Mouse (Mus musculus) embryonic fibroblast, embryonic 13.5 days (primary cell): ENCODE results near the gene Hist2h3c1. TPM values are rescaled to one million over a fixed set of nuclear protein-coding genes. Genes with fewer than 3 reads are reported as not detected.
A peak's percentile ranks its signal among the peaks of the same experiment; 100 is the strongest.
"Not testable (repeated sequence)": the region's sequence is repeated elsewhere in the genome, so short reads cannot be mapped to it uniquely, and the experiment has no call there.

Experiments used
- H3K27ac ChIP-seq: 2 replicates; pipeline ENCODE4 v1.5.1; 2012; ENCODE audit warnings: low read length, control low read depth, inconsistent platforms; ENCODE audit not compliant: insufficient read depth
- H3K4me1 ChIP-seq: 2 replicates; pipeline ENCODE4 v1.6.1; 2011; ENCODE audit warnings: low read length; ENCODE audit not compliant: control insufficient read depth, insufficient read depth
- H3K4me3 ChIP-seq: 2 replicates; pipeline ENCODE4 v1.5.1; 2011; ENCODE audit warnings: mild to moderate bottlenecking, control low read depth, low read length; ENCODE audit not compliant: insufficient read depth
- CTCF ChIP-seq: IDR thresholded peaks from 2 replicates; pipeline ENCODE4 v1.5.1; 2011; ENCODE audit warnings: mild to moderate bottlenecking, control low read depth, low read length, moderate library complexity, borderline replicate concordance; ENCODE audit not compliant: insufficient read depth
- POLR2A ChIP-seq: IDR thresholded peaks from 2 replicates; pipeline ENCODE4 v1.6.1; 2011; ENCODE audit warnings: low read depth, mild to moderate bottlenecking, control low read depth, low read length, moderate library complexity
- polyA plus RNA-seq: library from polyadenylated mRNA; stranded (reverse); fragments of >200 nt; gene quantifications from 2 replicates; pipeline ENCODE4 v1.2.4, GENCODE M21; 2011; ENCODE audit warnings: low read depth; ENCODE audit not compliant: missing spikeins, insufficient read length

Gene Hist2h3c1
- polyA plus RNA-seq, 1 experiment: not detected

- no peak overlapping the region for H3K27ac ChIP-seq
- H3K4me1 ChIP-seq: peaks cover 3% of the 10 kb centered on the region; the same call in 1 of the 2 replicates
- TF ChIP-seq POLR2A (no peak), CTCF (no peak)
- H3K4me3 ChIP-seq: no peak overlapping the region
These were observed 11.6 kb upstream of the Hist2h3c1 start for GRCm38 (mm10) chr3:96234914-96235313.

GRCm38 (mm10) chr3:96235836-96236235 is 10.6 kb upstream of the Hist2h3c1 start:
- TF ChIP-seq CTCF: no peak
- TF ChIP-seq POLR2A: no peak
- Histone ChIP-seq H3K4me1 (peaks cover 3% of the 10 kb centered on the region; the same call in 1 of the 2 replicates), H3K27ac (no peak overlapping the region), H3K4me3 (no peak overlapping the region)

GRCm38 (mm10) chr3:96236834-96237334 is 9.6 kb upstream of the Hist2h3c1 start:
- TF ChIP-seq POLR2A (no peak), CTCF (no peak)
- no peak overlapping the region for H3K27ac ChIP-seq
- peak overlapping the region; percentile 55 for H3K4me3 ChIP-seq
- peaks cover 3% of the 10 kb centered on the region; the same call in 1 of the 2 replicates for H3K4me1 ChIP-seq

- Histone ChIP-seq H3K4me3 (peak overlapping the region; percentile 55), H3K4me1 (peaks cover 3% of the 10 kb centered on the region; the same call in 1 of the 2 replicates), H3K27ac (peak overlapping the region; percentile 83)
- no peak; the same call in 1 of the 2 replicates for TF ChIP-seq POLR2A
- TF ChIP-seq CTCF: no peak
These were observed 9.1 kb upstream of the Hist2h3c1 start for GRCm38 (mm10) chr3:96237335-96237903.

GRCm38 (mm10) chr3:96237904-96238511 is 8.5 kb upstream of the Hist2h3c1 start:
- H3K4me1 ChIP-seq: peaks cover 3% of the 10 kb centered on the region; the same call in 1 of the 2 replicates
- H3K27ac ChIP-seq: peak overlapping the region; percentile 83
- peak overlapping the region; percentile 55 for H3K4me3 ChIP-seq
- TF ChIP-seq CTCF (no peak), POLR2A (peak; percentile 82)

GRCm38 (mm10) chr3:96238954-96239793 is 7.3 kb upstream of the Hist2h3c1 start, which contains the start of gene Hist2h3c2:
Gene Hist2h3c2 (minus strand): TSS chr3:96239127.
- Histone ChIP-seq H3K4me3 (peak within 1 kb of the TSS; percentile 55), H3K27ac (peak within 1 kb of the TSS; percentile 91)
- H3K4me1 ChIP-seq: not testable (repeated sequence)
- peak; percentile 60 for TF ChIP-seq POLR2A

GRCm38 (mm10) chr3:96239949-96240798 is 6.3 kb upstream of the Hist2h3c1 start, which contains the start of gene Hist2h2aa2:
Gene Hist2h2aa2 (minus strand): TSS chr3:96240276.
- H3K4me1 ChIP-seq: not testable (repeated sequence)
- Histone ChIP-seq H3K4me3 (peak within 1 kb of the TSS; percentile 46), H3K27ac (peak within 1 kb of the TSS; percentile 91)
- peak; percentile 28 for TF ChIP-seq POLR2A

- Histone ChIP-seq H3K4me3 (no peak overlapping the region), H3K27ac (peak overlapping the region; percentile 80)
- TF ChIP-seq POLR2A: no peak
- no peak for TF ChIP-seq CTCF
These were observed 5.7 kb upstream of the Hist2h3c1 start for GRCm38 (mm10) chr3:96240799-96241197.

GRCm38 (mm10) chr3:96243921-96244572 is 2.4 kb upstream of the Hist2h3c1 start:
- Histone ChIP-seq H3K4me1 (peaks cover 4% of the 10 kb centered on the region; the same call in 1 of the 2 replicates), H3K27ac (peak overlapping the region; percentile 93; the same call in 1 of the 2 replicates), H3K4me3 (no peak overlapping the region)
- TF ChIP-seq CTCF: no peak
- TF ChIP-seq POLR2A: no peak; the same call in 1 of the 2 replicates

More at GRCm38 (mm10) chr3:96240799-96241197, 5.7 kb upstream of the Hist2h3c1 start:
- H3K4me1 ChIP-seq: peaks cover 8% of the 10 kb centered on the region
